ENCODE assay signal across 14 mouse cellular contexts in genomic region chr10:93167311-93167710, GRCm38 (mm10). TPM values are rescaled to one million over a fixed set of nuclear protein-coding genes. Genes with fewer than 3 reads are reported as not detected.
DNase-seq lines count a peak whose midpoint lies in the region; ATAC-seq lines count a peak whose summit lies in the region.
"Had no signal": no experiment of that assay in that cellular context is flagged by ENCODE, and none has a peak within 500 bp of the region (broad histone marks: within the 10 kb centered on the region; RNA-seq: fewer than 3 reads in every experiment).

No protein-coding gene starts in this region.

- no peak for DNase-seq in midbrain, embryonic 10.5 days (ENCODE audit: low spot score)
- DNase-seq in midbrain, embryonic 14.5 days = no peak
- DNase-seq in T-cell, adult 2 months (ENCODE audit: low spot score) = peak; percentile 32
- no peak for DNase-seq in kidney, postnatal 10 days
- no peak for DNase-seq in layer of hippocampus, adult 8-10 months (ENCODE audit: low spot score in 2 of 2)
- DNase-seq: adrenal gland, postnatal 14 days; cerebellum, adult 2 months; kidney, postnatal 25 days had no signal

- ATAC-seq in erythroblast, adult 5-6 weeks (replicated peaks; ENCODE audit: low FRiP score, poor library complexity, severe bottlenecking) = no peak; the same call in 1 of the 2 replicates
- ATAC-seq in midbrain, embryonic 14.5 days (ENCODE audit: low FRiP score, low TSS enrichment) = no peak
- ATAC-seq: Patski had no signal

- H3K4me2 ChIP-seq in midbrain, embryonic 14.5 days (ENCODE audit: low read length) = no peak overlapping the region

- 0 out of 2 replicates have a peak overlapping the region, but pooled peaks have one; percentile 17 for H3K27ac ChIP-seq in midbrain, embryonic 10.5 days (replicated peaks)
- no peak overlapping the region for H3K27ac ChIP-seq in midbrain, embryonic 14.5 days (replicated peaks; ENCODE audit: low read depth, low read length)
- H3K27ac ChIP-seq in macrophage = peak overlapping the region; percentile 40

- peaks cover 100% of the 10 kb centered on the region for H3K79me2 ChIP-seq in macrophage (ENCODE audit: inconsistent target)

- no peak overlapping the region for H3K9ac ChIP-seq in midbrain, embryonic 14.5 days (replicated peaks; ENCODE audit: low read length)
- H3K9ac ChIP-seq: heart, embryonic 13.5 days had no signal

- no peaks in the 10 kb centered on the region for H3K27me3 ChIP-seq in erythroblast, embryonic 14.5 days (ENCODE audit: control insufficient read depth)
- H3K27me3 ChIP-seq in midbrain, embryonic 10.5 days (ENCODE audit: low read depth, poor library complexity, severe bottlenecking) = no peaks in the 10 kb centered on the region
- H3K27me3 ChIP-seq in midbrain, embryonic 14.5 days (ENCODE audit: control insufficient read depth, insufficient read depth, low read length) = no peaks in the 10 kb centered on the region
- H3K27me3 ChIP-seq: heart, embryonic 13.5 days; neural tube, embryonic 13.5 days; Patski had no signal

- H3K9me3 ChIP-seq in erythroblast, embryonic 14.5 days (ENCODE audit: control insufficient read depth, low read length) = no peaks in the 10 kb centered on the region
- H3K9me3 ChIP-seq in midbrain, embryonic 10.5 days (replicated peaks) = no peaks in the 10 kb centered on the region
- H3K9me3 ChIP-seq in midbrain, embryonic 14.5 days (ENCODE audit: control insufficient read depth, low read length) = no peaks in the 10 kb centered on the region
- H3K9me3 ChIP-seq: heart, embryonic 13.5 days; neural tube, embryonic 13.5 days had no signal

- WGBS in midbrain, embryonic 10.5 days = 77% methylated on average over 6 of the region's 6 CpGs
- 73% methylated on average over 6 of the region's 6 CpGs for WGBS in midbrain, embryonic 14.5 days
- WGBS in macrophage (ENCODE audit: missing documents) = 11% methylated on average over 6 of the region's 6 CpGs

- H3K4me3 ChIP-seq in erythroblast, embryonic 14.5 days (replicated peaks) = peak overlapping the region; percentile 53
- H3K4me3 ChIP-seq in midbrain, embryonic 10.5 days = no peak overlapping the region
- H3K4me3 ChIP-seq in midbrain, embryonic 14.5 days (replicated peaks; ENCODE audit: low read depth, low read length) = no peak overlapping the region
- peak overlapping the region; percentile 20; the same call in 1 of the 2 replicates for H3K4me3 ChIP-seq in macrophage (ENCODE audit: inconsistent target)
- H3K4me3 ChIP-seq: heart, embryonic 13.5 days; neural tube, embryonic 13.5 days had no signal

- peaks cover 19% of the 10 kb centered on the region for H3K36me3 ChIP-seq in erythroblast, embryonic 14.5 days (ENCODE audit: control insufficient read depth)
- H3K36me3 ChIP-seq in midbrain, embryonic 10.5 days = peaks cover 4% of the 10 kb centered on the region
- no peaks in the 10 kb centered on the region for H3K36me3 ChIP-seq in midbrain, embryonic 14.5 days (ENCODE audit: control insufficient read depth, insufficient read depth, low read length)
- no peaks in the 10 kb centered on the region for H3K36me3 ChIP-seq in macrophage (ENCODE audit: inconsistent target)
- H3K36me3 ChIP-seq: neural tube, embryonic 13.5 days had no signal

- peaks cover 65% of the 10 kb centered on the region for H3K4me1 ChIP-seq in erythroblast, embryonic 14.5 days (ENCODE audit: control insufficient read depth)
- peaks cover 67% of the 10 kb centered on the region for H3K4me1 ChIP-seq in midbrain, embryonic 10.5 days
- peaks cover 43% of the 10 kb centered on the region for H3K4me1 ChIP-seq in midbrain, embryonic 14.5 days (ENCODE audit: control insufficient read depth, insufficient read depth, low read length)

RNA-seq across cellular contexts. Expression of gene Cdk17, which starts 6.6 kb away (rescaled TPM):
- 0.17 and 0.41 TPM in 2 replicates for polyA plus RNA-seq in erythroblast, embryonic 14.5 days (2012)
- total RNA-seq in erythroblast, adult 5-6 weeks (2015; ENCODE audit: low replicate concordance) = 21.7 and 27.5 TPM in 2 replicates
- 26.2 and 35.1 TPM in 2 replicates for total RNA-seq in erythroblast, adult 5-6 weeks (2017; ENCODE audit: low replicate concordance)
- polyA plus RNA-seq in midbrain, embryonic 10.5 days (2016; fragmentation: Nextera tagmentation; extraction: Ambion mirVana) = 20.1 and 24.3 TPM in 2 replicates
- 57.0 and 67.8 TPM in 2 replicates for polyA plus RNA-seq in midbrain, embryonic 14.5 days (2014; fragmentation: Nextera tagmentation; extraction: Ambion mirVana)
- total RNA-seq in macrophage (2018; cell fraction: chromatin; rRNA removed) = 100 to 1,000 TPM in 2 of 26 experiments, 10 to 100 TPM in 24; 29.0 to 176 (median 49.5) TPM
- total RNA-seq in macrophage (2018; cell fraction: cytosol; rRNA removed) = 10 to 100 TPM; 12.8 to 45.6 (median 16.7) TPM
- total RNA-seq in macrophage (2018; cell fraction: nucleus; rRNA removed) = 100 to 1,000 TPM in 2 of 26 experiments, 10 to 100 TPM in 24; 20.4 to 105 (median 36.0) TPM
- polyA plus RNA-seq in macrophage (2018) = 15.0 to 16.1 TPM (median 15.3 TPM) in 3 replicates
- 100 to 1,000 TPM; 169 to 201 (median 193) TPM for total RNA-seq in layer of hippocampus, adult 8-10 months (2022)

Comparison
In these comparisons a context has a peak if more than half of its experiments do, and no peak if none do; other contexts are left out.
1. H3K4me3 ChIP-seq: peak in erythroblast, embryonic 14.5 days (single experiment) and macrophage (single experiment); none in midbrain, embryonic 10.5 days (single experiment) and midbrain, embryonic 14.5 days (single experiment).
2. RNA of gene Cdk17, which starts 6.6 kb away (polyA plus RNA-seq): 57.0 to 67.8 TPM in midbrain, embryonic 14.5 days, 20.1 to 24.3 TPM in midbrain, embryonic 10.5 days and 15.0 to 16.1 TPM in macrophage; 0.17 to 0.41 TPM in erythroblast, embryonic 14.5 days; every median in the first group is over 10 times any median in the second.